Mouse (Mus musculus): ENCODE measurements at regions not wholly inside any gene's neighbourhood (a gene's known extent, or its start where the extent isn't known, plus 50 kb on each side); places are given as distances from the start of the nearest gene placed in this dataset.
"Not testable (repeated sequence)": the region's sequence is repeated elsewhere in the genome, so short reads cannot be mapped to it uniquely, and the experiment has no call there.

- intact Hi-C loops (cut with DNase I): no loop called here
- DNase-seq: no peak
Observed at GRCm38 (mm10) chr12:71693346-71694038, 137.4 kb upstream of the Daam1 start.

GRCm38 (mm10) chr12:71701753-71702152, 129.1 kb upstream of the Daam1 start:
- DNase-seq: peak in 1 of 2 experiments; percentile 52
- intact Hi-C loops (cut with DNase I): no loop called here

GRCm38 (mm10) chr12:71702181-71702580, 128.7 kb upstream of the Daam1 start:
- DNase-seq: no peak
- intact Hi-C loops (cut with DNase I): no loop called here

GRCm38 (mm10) chr12:71703146-71703902, 127.6 kb upstream of the Daam1 start:
- DNase-seq: no peak
- intact Hi-C loops (cut with DNase I): no loop called here

- DNase-seq: no peak
- intact Hi-C loops (cut with DNase I): no loop called here
Observed at GRCm38 (mm10) chr12:71704431-71704830, 126.4 kb upstream of the Daam1 start.

GRCm38 (mm10) chr12:71707727-71708369, 123.0 kb upstream of the Daam1 start:
- intact Hi-C loops (cut with DNase I): loop anchor here (1.0 to 2.0 kb wide), 2 partner anchors 397 to 511 kb away; no protein-coding TSS in a partner anchor
- peak; percentile 69 to 73 for DNase-seq

DNA sequence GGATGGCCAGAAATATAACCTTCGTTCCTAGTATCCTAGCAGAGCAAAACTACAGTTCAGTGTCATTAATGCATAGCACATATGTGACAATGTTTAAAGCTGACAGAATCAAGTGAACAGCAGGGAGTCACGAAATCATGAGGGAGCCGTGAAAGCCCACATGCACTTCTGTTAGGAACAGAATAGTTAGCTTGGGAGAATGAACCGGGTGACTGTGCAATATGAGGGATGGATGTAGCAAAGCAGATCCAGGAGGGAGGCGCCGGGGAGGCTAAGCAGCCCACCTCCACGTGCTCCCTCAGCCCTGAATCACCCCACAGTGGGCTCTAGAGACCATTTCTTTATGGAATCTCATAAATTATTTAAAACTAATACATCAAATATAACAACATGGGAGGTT, 116.3 kb upstream of the Daam1 start:
- no peak for DNase-seq
- intact Hi-C loops (cut with DNase I): no loop called here

GRCm38 (mm10) chr12:71718412-71718811, 112.5 kb upstream of the Daam1 start:
- DNase-seq; intact Hi-C loops (cut with DNase I): not testable (repeated sequence)

DNA sequence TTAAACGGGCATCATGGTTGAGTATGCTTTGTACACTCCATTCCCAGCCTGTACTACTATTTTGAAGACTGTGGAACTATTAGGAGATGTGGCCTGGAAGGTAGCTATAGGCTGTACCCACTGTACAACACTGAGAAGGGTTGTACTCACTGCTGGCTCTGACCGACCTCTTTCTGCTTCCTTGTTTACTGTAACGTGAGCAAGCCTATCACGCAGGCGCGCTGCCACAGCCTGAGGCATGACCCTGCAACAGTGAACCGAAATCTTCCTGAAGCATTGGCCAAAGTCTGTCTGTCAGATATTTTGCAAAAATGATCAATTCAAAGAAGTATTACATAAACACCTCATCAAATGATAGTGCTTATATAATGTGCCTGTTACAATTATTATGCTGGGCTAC, 112.0 kb upstream of the Daam1 start:
- intact Hi-C loops (cut with DNase I): no loop called here

DNA sequence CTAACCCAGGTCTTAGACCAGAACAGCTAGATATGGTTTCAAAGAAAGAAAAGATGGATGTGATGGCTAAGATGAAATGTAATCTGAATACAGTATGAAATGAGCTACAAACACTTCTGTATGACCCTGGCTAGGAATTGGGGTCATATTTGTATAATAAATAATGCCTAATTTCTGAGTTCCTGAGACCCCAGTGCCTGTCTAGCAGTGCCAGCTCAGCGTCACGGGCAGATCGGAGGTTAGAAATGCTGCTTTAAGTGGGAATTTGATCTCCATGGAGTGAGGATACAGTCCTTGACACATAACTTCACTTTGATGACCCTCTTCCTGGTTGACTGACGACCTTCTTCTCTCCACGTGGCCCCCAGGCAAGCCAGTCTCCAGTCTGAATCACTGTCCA, 105.7 kb upstream of the Daam1 start:
- DNase-seq: no peak
- intact Hi-C loops (cut with DNase I): no loop called here

More for the DNA sequence above, 112.0 kb upstream of the Daam1 start:
- no peak for DNase-seq

DNA sequence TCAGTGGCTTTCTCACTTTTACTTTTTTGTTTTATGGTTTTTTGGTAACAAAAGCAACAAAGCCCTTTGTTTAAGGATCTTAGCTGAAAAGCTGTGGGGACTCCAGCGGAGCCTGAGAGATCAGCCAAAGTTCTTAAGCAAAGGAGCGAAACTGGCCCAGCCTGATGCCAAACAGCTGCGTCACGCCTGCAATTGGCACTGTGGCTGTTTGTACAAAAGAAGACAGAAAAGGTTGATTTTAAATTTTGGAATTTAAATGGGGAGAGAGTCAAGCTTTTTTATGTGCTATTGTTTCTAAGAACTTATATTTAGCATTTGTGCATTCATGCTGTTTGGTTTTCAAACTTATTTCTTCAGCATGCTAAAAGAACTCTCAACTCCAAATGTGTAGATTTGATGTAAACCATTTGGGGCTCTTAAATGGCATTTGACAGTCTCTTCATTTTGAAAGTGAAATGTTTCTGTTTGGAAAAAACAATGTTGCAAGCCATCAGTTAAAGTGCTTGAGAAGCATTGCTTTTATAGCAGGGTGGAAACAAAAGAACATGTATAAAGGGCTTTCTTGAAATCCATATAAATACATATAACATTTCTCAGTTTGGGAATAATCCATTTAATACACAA, 105.1 kb upstream of the Daam1 start:
- peak in 1 of 2 experiments; percentile 58 for DNase-seq
- intact Hi-C loops (cut with DNase I): no loop called here

DNA sequence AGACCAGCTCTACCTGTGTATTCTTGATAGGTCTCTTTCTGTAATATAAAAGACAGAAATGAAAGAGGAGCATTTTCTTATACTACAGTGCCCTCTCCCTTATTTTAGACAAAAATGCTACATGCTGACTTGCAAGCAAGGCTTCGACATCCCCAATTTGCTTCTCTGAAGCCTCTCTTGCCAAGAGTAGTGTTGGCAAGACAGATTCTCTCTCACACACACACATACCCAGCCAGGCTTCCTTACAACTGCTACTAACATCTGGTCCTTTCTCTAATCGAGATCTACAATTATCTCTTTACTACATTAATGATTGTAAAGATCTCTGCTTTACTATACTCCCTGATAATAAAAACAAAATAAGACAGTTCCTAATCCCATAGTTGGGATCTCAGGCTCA, 87.5 kb upstream of the Daam1 start:
- intact Hi-C loops (cut with DNase I): no loop called here
- no peak for DNase-seq

- no peak for DNase-seq
Observed at GRCm38 (mm10) chr12:71746011-71746410, 84.9 kb upstream of the Daam1 start.

DNA sequence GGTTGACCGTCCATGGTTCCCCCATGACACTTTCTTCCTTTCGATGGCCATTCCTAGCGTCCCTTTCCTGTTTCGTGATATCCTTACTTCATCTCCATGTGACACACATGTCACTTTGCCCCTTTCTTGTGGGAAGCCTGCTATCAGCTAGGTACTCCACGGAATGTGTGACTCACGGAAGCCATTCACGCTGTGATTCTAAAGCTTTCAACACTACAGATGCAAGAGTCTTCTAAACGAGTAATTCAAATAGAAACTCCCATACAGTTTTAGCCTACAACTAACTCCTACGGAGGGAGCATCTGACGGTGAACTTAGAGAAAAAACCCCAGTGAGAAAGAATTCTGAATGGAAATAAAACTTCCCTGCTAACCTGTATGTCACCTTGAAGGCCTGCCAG, 83.5 kb upstream of the Daam1 start:
- intact Hi-C loops (cut with DNase I): no loop called here
- no peak for DNase-seq

More at GRCm38 (mm10) chr12:71746011-71746410, 84.9 kb upstream of the Daam1 start:
- intact Hi-C loops (cut with DNase I): no loop called here

DNA sequence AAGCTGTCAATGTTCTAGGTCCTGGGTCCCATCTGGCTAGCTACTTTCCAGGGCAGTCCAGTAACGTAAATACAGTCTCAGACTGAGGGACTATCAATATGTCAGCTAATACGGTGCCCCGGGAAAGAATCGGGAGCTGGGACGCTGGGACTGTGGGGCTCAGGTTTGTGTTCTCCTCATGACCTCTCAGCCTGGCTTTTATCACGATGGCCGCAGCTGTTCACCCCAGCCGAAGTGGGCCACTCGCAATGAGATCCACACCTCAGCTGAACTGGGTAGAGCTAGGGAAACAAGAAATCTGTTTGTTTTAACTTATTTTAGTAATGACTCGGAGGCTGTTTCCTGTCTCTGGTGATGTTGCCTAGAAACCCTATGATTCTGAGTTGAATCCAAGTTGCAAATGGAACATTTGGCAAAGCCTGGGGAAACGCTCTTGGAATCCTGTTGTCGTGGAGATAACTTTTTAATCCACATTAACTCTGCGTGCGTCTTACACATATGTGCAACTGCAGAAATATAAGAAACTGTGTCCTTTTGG, 83.0 kb upstream of the Daam1 start:
- intact Hi-C loops (cut with DNase I): no loop called here
- DNase-seq: peak; percentile 26 to 48

DNA sequence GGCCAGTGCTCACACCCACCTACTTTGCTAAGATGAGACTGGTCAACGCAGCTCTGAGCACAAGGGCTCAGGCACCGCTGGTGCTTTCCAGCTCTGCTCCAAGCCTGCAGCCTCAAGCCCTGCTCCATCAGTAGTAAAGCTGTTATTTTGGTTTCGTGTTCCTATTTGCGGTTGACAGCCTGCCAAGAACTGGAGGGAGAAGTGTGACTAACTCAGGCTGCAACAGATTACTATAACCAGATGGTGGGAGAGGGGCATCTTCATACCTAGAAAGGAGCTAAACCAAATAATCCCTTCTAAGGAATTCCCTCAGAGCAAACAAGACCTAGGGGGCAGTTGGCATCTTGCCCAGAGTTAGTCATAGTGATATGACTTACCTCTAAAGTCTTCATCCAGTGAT, 82.1 kb upstream of the Daam1 start:
- peak; percentile 61 to 74 for DNase-seq
- intact Hi-C loops (cut with DNase I): no loop called here

- no peak for DNase-seq
- intact Hi-C loops (cut with DNase I): no loop called here
Observed at GRCm38 (mm10) chr12:71749668-71750067, 81.2 kb upstream of the Daam1 start.

GRCm38 (mm10) chr12:71752741-71753260, 78.1 kb upstream of the Daam1 start:
- intact Hi-C loops (cut with DNase I): no loop called here
- no peak for DNase-seq

- no peak for DNase-seq
- intact Hi-C loops (cut with DNase I): no loop called here
Observed at GRCm38 (mm10) chr12:71753276-71753675, 77.6 kb upstream of the Daam1 start.

DNA sequence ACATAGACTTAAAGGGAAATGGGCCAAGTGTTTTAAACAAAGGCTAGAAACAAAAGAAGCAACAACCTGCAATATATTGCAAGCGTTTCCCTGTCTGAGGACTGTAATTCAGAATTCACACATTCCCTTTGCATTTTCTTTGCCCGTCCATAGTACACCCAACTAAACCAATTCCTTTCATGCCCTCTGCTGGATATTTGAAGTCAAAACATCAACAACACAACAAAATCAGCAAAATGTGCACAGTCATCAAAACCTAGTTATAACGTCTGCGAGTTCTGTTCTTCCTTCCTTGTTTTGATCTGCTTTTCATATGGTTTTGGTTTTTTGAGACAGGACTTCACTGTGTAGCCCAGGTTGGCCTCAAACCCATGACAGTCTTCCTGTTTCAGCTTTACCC, 67.7 kb upstream of the Daam1 start:
- intact Hi-C loops (cut with DNase I): no loop called here
- no peak for DNase-seq

DNA sequence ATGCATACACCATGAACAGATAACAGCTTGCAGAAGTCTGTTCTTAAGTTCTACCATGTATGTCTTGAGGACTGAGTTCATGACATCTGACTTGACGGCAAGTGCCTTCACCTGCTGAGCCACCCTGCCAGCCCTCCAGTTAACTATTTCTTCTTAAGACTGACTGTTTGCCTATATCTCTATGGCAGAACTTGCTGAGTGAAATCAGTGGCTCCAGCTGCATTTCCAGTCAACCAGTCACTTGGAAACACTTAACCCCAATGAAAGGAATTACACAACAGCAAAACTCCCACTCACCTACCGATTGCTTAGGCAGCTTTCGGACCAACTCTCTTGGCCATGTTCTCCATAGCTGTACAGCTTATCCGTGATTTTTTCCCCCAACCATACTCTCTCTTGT, 64.8 kb upstream of the Daam1 start:
- intact Hi-C loops (cut with DNase I): loop anchor here (5.0 kb wide), 2 partner anchors 176 to 226 kb away; no protein-coding TSS in a partner anchor
- no peak for DNase-seq
